In the genomic region with DNA sequence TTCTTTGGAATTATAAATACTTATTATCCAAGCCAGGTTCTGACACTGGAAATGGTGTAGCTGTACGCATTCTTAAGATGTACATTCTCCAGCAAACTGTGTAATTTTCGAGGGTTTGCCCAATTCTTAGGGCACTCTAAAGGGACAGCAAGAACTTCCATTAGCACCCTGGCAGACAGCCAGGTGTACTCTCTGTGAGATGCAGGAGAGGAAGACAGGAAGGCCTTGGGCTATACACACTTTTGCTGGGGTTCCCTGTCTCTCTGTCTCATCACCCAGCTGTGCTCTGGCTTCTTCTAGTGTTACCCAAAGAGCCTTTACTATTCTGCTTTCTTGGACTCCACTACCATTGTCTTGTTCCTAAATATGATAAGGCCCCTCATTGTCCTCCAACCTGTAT, we compare ENCODE assay signal across 10 mouse cellular contexts. TPM values are rescaled to one million over a fixed set of nuclear protein-coding genes. Genes with fewer than 3 reads are reported as not detected.
DNase-seq lines count a peak whose midpoint lies in the region; ATAC-seq and TF ChIP-seq lines count a peak whose summit lies in the region.
"Had no signal": no experiment of that assay in that cellular context is flagged by ENCODE, and none has a peak within 500 bp of the region (broad histone marks: within the 10 kb centered on the region; RNA-seq: fewer than 3 reads in every experiment).

No protein-coding gene starts in this region.

- no peaks in the 10 kb centered on the region for H3K9me3 ChIP-seq in lung, embryonic 16.5 days (ENCODE audit: control insufficient read depth, low read length)
- H3K9me3 ChIP-seq: hindbrain, embryonic 12.5 days had no signal

- DNase-seq in cerebellum, postnatal 14 days = peak; percentile 4 to 8
- no peak for DNase-seq in cerebellum, adult 8-10 months
- DNase-seq in lung, postnatal 25 days (ENCODE audit: low spot score) = no peak
- DNase-seq in brain, embryonic 14.5 days (ENCODE audit: low read depth) = peak; percentile 31
- DNase-seq in thymus, postnatal 0 days (ENCODE audit: low spot score) = peak; percentile 30
- DNase-seq in heart, postnatal 25 days (ENCODE audit: low spot score) = no peak
- DNase-seq: cerebellum, postnatal 36 days had no signal

- H3K27me3 ChIP-seq in lung, embryonic 16.5 days (ENCODE audit: control insufficient read depth, insufficient read depth, low read depth, low read length) = no peaks in the 10 kb centered on the region
- H3K27me3 ChIP-seq: hindbrain, embryonic 12.5 days had no signal

- TF ChIP-seq CTCF in brain, embryonic 14.5 days (IDR thresholded peaks at IDR 0.05; ENCODE audit: borderline replicate concordance, extremely low read depth, insufficient read depth, insufficient read length) = no peak

- peaks cover 14% of the 10 kb centered on the region for H3K4me1 ChIP-seq in lung, embryonic 16.5 days (replicated peaks; ENCODE audit: control insufficient read depth, insufficient read depth, low read length)

- no peaks in the 10 kb centered on the region for H3K36me3 ChIP-seq in lung, embryonic 16.5 days (ENCODE audit: control insufficient read depth, insufficient read depth, low read length)
- H3K36me3 ChIP-seq: hindbrain, embryonic 12.5 days had no signal

- no peak overlapping the region for H3K9ac ChIP-seq in lung, embryonic 16.5 days (ENCODE audit: low read length)
- H3K9ac ChIP-seq: hindbrain, embryonic 12.5 days had no signal

- H3K27ac ChIP-seq in lung, embryonic 16.5 days (ENCODE audit: low read length) = peak overlapping the region; percentile 53
- H3K27ac ChIP-seq: hindbrain, embryonic 12.5 days had no signal

- no peak overlapping the region for H3K4me2 ChIP-seq in lung, embryonic 16.5 days (ENCODE audit: low read depth, low read length)
- H3K4me2 ChIP-seq: hindbrain, embryonic 12.5 days had no signal

- TF ChIP-seq POLR2A in brain, embryonic 14.5 days (IDR thresholded peaks at IDR 0.05; ENCODE audit: borderline replicate concordance, extremely low read depth, insufficient read depth, insufficient read length, poor library complexity, severe bottlenecking) = no peak

- ATAC-seq in lung, embryonic 16.5 days (ENCODE audit: low read depth) = no peak
- ATAC-seq in megakaryocyte progenitor cell, adult 5-6 weeks (replicated peaks; ENCODE audit: poor library complexity) = no peak

- intact Hi-C loops in heart, postnatal 25 days (cut with DNase I) = no loop called here

- no peak overlapping the region for H3K4me3 ChIP-seq in lung, embryonic 16.5 days (ENCODE audit: low read length)
- H3K4me3 ChIP-seq: hindbrain, embryonic 12.5 days had no signal

- 53% methylated on average over 2 of the region's 2 CpGs for WGBS in lung, embryonic 16.5 days

RNA-seq across cellular contexts. Expression of gene Atp10a, which starts 36.7 kb away (rescaled TPM):
- 3.1 and 3.5 TPM in 2 replicates for polyA plus RNA-seq in lung, embryonic 16.5 days (2015; fragmentation: Nextera tagmentation; extraction: Ambion mirVana)
- polyA plus RNA-seq in brain, embryonic 14.5 days (2012; rRNA removed) = 2.6 and 2.8 TPM in 2 replicates
- 11.7 and 12.6 TPM in 2 replicates for polyA plus RNA-seq in thymus, postnatal 0 days (2015; fragmentation: Nextera tagmentation; extraction: Ambion mirVana)
- total RNA-seq in megakaryocyte progenitor cell, adult 5-6 weeks (2015) = 12.1 and 13.8 TPM in 2 replicates
- total RNA-seq in megakaryocyte progenitor cell, adult 5-6 weeks (2017) = 15.1 and 17.9 TPM in 2 replicates
- 1 to 10 TPM; 1.5 to 2.4 TPM for total RNA-seq in heart, postnatal 25 days (2021)

Comparison
In these comparisons a context has a peak if more than half of its experiments do, and no peak if none do; other contexts are left out.
1. DNase-seq: peak in cerebellum, postnatal 14 days (2 of 2), brain, embryonic 14.5 days (single experiment) and thymus, postnatal 0 days (single experiment); none in cerebellum, adult 8-10 months (single experiment), lung, postnatal 25 days (single experiment) and heart, postnatal 25 days (single experiment).